11 mouse cellular contexts compared by ENCODE assay signal in genomic region chr11:75534286-75535033, GRCm38 (mm10). TPM values are rescaled to one million over a fixed set of nuclear protein-coding genes. Genes with fewer than 3 reads are reported as not detected.
A peak's percentile ranks its signal among the peaks of the same experiment; 100 is the strongest.
DNase-seq lines count a peak whose midpoint lies in the region; ATAC-seq and TF ChIP-seq lines count a peak whose summit lies in the region.
"Had no signal": no experiment of that assay in that cellular context is flagged by ENCODE, and none has a peak within 500 bp of the region (broad histone marks: within the 10 kb centered on the region; RNA-seq: fewer than 3 reads in every experiment).

No protein-coding gene starts in this region.

- no peak for TF ChIP-seq CTCF in lung, postnatal 0 days (IDR thresholded peaks at IDR 0.05)

- H3K27me3 ChIP-seq in embryonic facial prominence, embryonic 14.5 days (replicated peaks; ENCODE audit: control insufficient read depth, insufficient read depth, low read length) = no peaks in the 10 kb centered on the region
- peaks cover 12% of the 10 kb centered on the region; the same call in 1 of the 2 replicates for H3K27me3 ChIP-seq in embryonic facial prominence, embryonic 10.5 days (replicated peaks; ENCODE audit: low read depth, poor library complexity, severe bottlenecking)
- no peaks in the 10 kb centered on the region for H3K27me3 ChIP-seq in lung, postnatal 0 days (replicated peaks; ENCODE audit: insufficient read depth, low read length)
- H3K27me3 ChIP-seq in hindbrain, embryonic 15.5 days = no peaks in the 10 kb centered on the region
- H3K27me3 ChIP-seq: embryonic facial prominence, embryonic 15.5 days; midbrain, embryonic 12.5 days had no signal

- no peak for TF ChIP-seq EP300 in lung, postnatal 0 days (IDR thresholded peaks at IDR 0.05)

- H3K9ac ChIP-seq in embryonic facial prominence, embryonic 14.5 days (ENCODE audit: low read depth, low read length) = no peak overlapping the region
- no peak overlapping the region for H3K9ac ChIP-seq in lung, postnatal 0 days (replicated peaks; ENCODE audit: low read depth)
- peak overlapping the region; percentile 17; the same call in 1 of the 2 replicates for H3K9ac ChIP-seq in hindbrain, embryonic 15.5 days
- H3K9ac ChIP-seq: embryonic facial prominence, embryonic 15.5 days had no signal

- H3K4me3 ChIP-seq in embryonic facial prominence, embryonic 14.5 days (ENCODE audit: low read depth, low read length) = no peak overlapping the region
- H3K4me3 ChIP-seq in embryonic facial prominence, embryonic 10.5 days = no peak overlapping the region
- H3K4me3 ChIP-seq in lung, postnatal 0 days (ENCODE audit: low read depth, low read length) = no peak overlapping the region
- H3K4me3 ChIP-seq in hindbrain, embryonic 15.5 days = peak overlapping the region; percentile 11; the same call in 1 of the 2 replicates
- H3K4me3 ChIP-seq in macrophage (ENCODE audit: inconsistent target) = peak overlapping the region; percentile 91
- H3K4me3 ChIP-seq: embryonic facial prominence, embryonic 15.5 days had no signal

- 0 out of 2 replicates have a peak overlapping the region, but pooled peaks have one; percentile 8 for H3K4me2 ChIP-seq in embryonic facial prominence, embryonic 14.5 days (ENCODE audit: low read depth, low read length)
- H3K4me2 ChIP-seq in lung, postnatal 0 days (replicated peaks; ENCODE audit: low read depth, low read length) = 0 out of 2 replicates have a peak overlapping the region, but pooled peaks have one; percentile 3
- peak overlapping the region; percentile 98 for H3K4me2 ChIP-seq in hindbrain, embryonic 15.5 days
- H3K4me2 ChIP-seq: embryonic facial prominence, embryonic 15.5 days had no signal

- WGBS in embryonic facial prominence, embryonic 14.5 days = 48% methylated on average over 4 of the region's 4 CpGs
- 47% methylated on average over 4 of the region's 4 CpGs for WGBS in embryonic facial prominence, embryonic 10.5 days
- WGBS in lung, postnatal 0 days = 47% methylated on average over 4 of the region's 4 CpGs
- WGBS in hindbrain, embryonic 15.5 days = 46% methylated on average over 4 of the region's 4 CpGs
- WGBS in macrophage (ENCODE audit: missing documents) = 25% methylated on average over 3 of the region's 4 CpGs

- H3K9me3 ChIP-seq in embryonic facial prominence, embryonic 14.5 days (ENCODE audit: control insufficient read depth, low read length) = no peaks in the 10 kb centered on the region
- H3K9me3 ChIP-seq in embryonic facial prominence, embryonic 10.5 days = no peaks in the 10 kb centered on the region
- no peaks in the 10 kb centered on the region for H3K9me3 ChIP-seq in lung, postnatal 0 days (ENCODE audit: low read length)
- H3K9me3 ChIP-seq in hindbrain, embryonic 15.5 days = no peaks in the 10 kb centered on the region
- H3K9me3 ChIP-seq: embryonic facial prominence, embryonic 15.5 days; midbrain, embryonic 12.5 days had no signal

- no peaks in the 10 kb centered on the region for H3K36me3 ChIP-seq in embryonic facial prominence, embryonic 14.5 days (ENCODE audit: control insufficient read depth, insufficient read depth, low read length)
- no peaks in the 10 kb centered on the region for H3K36me3 ChIP-seq in embryonic facial prominence, embryonic 10.5 days (replicated peaks)
- H3K36me3 ChIP-seq in lung, postnatal 0 days (ENCODE audit: insufficient read depth, low read length) = no peaks in the 10 kb centered on the region
- H3K36me3 ChIP-seq in hindbrain, embryonic 15.5 days = no peaks in the 10 kb centered on the region
- peaks cover 14% of the 10 kb centered on the region; the same call in 1 of the 2 replicates for H3K36me3 ChIP-seq in macrophage (ENCODE audit: inconsistent target)
- H3K36me3 ChIP-seq: embryonic facial prominence, embryonic 15.5 days; midbrain, embryonic 12.5 days had no signal

- H3K79me2 ChIP-seq in macrophage (ENCODE audit: inconsistent target) = peaks cover 97% of the 10 kb centered on the region

- ATAC-seq in embryonic facial prominence, embryonic 14.5 days (ENCODE audit: low read depth) = no peak
- ATAC-seq in lung, postnatal 0 days = no peak
- no peak for ATAC-seq in hindbrain, embryonic 15.5 days (ENCODE audit: low FRiP score, low read depth)
- no peak for ATAC-seq in erythroblast, adult 5-6 weeks (replicated peaks; ENCODE audit: low FRiP score, poor library complexity, severe bottlenecking)
- ATAC-seq: activated CD4-positive, CD25-positive, alpha-beta regulatory T cell, adult 4 months had no signal

- no peak for DNase-seq in embryonic facial prominence, embryonic 14.5 days (ENCODE audit: low spot score)
- DNase-seq in embryonic facial prominence, embryonic 10.5 days (ENCODE audit: low spot score) = no peak
- DNase-seq in lung, postnatal 0 days (ENCODE audit: low spot score) = no peak
- DNase-seq in lung, postnatal 25 days (ENCODE audit: low spot score) = no peak
- no peak for DNase-seq in layer of hippocampus, postnatal 25 days (ENCODE audit: extremely low spot score in 1 of 2, low spot score in 1 of 2)

- no peak overlapping the region for H3K27ac ChIP-seq in embryonic facial prominence, embryonic 14.5 days (replicated peaks; ENCODE audit: low read depth, low read length)
- no peak overlapping the region for H3K27ac ChIP-seq in embryonic facial prominence, embryonic 10.5 days (replicated peaks)
- no peak overlapping the region; the same call in 1 of the 2 replicates for H3K27ac ChIP-seq in lung, postnatal 0 days (ENCODE audit: low read length)
- peak overlapping the region; percentile 41; the same call in 1 of the 2 replicates for H3K27ac ChIP-seq in hindbrain, embryonic 15.5 days (replicated peaks)
- H3K27ac ChIP-seq in macrophage = peak overlapping the region; percentile 99
- H3K27ac ChIP-seq: embryonic facial prominence, embryonic 15.5 days; midbrain, embryonic 12.5 days had no signal

- peaks cover 8% of the 10 kb centered on the region; the same call in 1 of the 2 replicates for H3K4me1 ChIP-seq in embryonic facial prominence, embryonic 14.5 days (ENCODE audit: control insufficient read depth, insufficient read depth, low read length)
- H3K4me1 ChIP-seq in embryonic facial prominence, embryonic 10.5 days = peaks cover 41% of the 10 kb centered on the region
- H3K4me1 ChIP-seq in lung, postnatal 0 days (ENCODE audit: insufficient read depth, low read depth, low read length) = peaks cover 20% of the 10 kb centered on the region
- H3K4me1 ChIP-seq in hindbrain, embryonic 15.5 days (replicated peaks) = peaks cover 65% of the 10 kb centered on the region

RNA-seq across cellular contexts. Expression of gene Slc43a2, which starts 3.0 kb away (rescaled TPM):
- polyA plus RNA-seq in embryonic facial prominence, embryonic 14.5 days (2014; fragmentation: Nextera tagmentation; extraction: Ambion mirVana) = 4.3 and 5.3 TPM in 2 replicates
- polyA plus RNA-seq in embryonic facial prominence, embryonic 10.5 days (2016; fragmentation: Nextera tagmentation; extraction: Ambion mirVana) = 5.1 and 5.6 TPM in 2 replicates
- polyA plus RNA-seq in lung, postnatal 0 days (2015; fragmentation: Nextera tagmentation; extraction: Ambion mirVana) = 18.2 and 24.0 TPM in 2 replicates
- 15.2 and 17.6 TPM in 2 replicates for polyA plus RNA-seq in hindbrain, embryonic 15.5 days (2015; fragmentation: Nextera tagmentation; extraction: Ambion mirVana)
- total RNA-seq in macrophage (2018; cell fraction: chromatin; rRNA removed) = 1,000 to 10,000 TPM in 1 of 26 experiments, 100 to 1,000 TPM in 23, 10 to 100 TPM in 2; 27.0 to 1,006 (median 669) TPM
- total RNA-seq in macrophage (2018; cell fraction: cytosol; rRNA removed) = 100 to 1,000 TPM; 216 to 691 (median 376) TPM
- 1,000 to 10,000 TPM in 2 of 26 experiments, 100 to 1,000 TPM in 24; 102 to 1,167 (median 672) TPM for total RNA-seq in macrophage (2018; cell fraction: nucleus; rRNA removed)
- 250 to 450 TPM (median 359 TPM) in 3 replicates for polyA plus RNA-seq in macrophage (2018)
- 6.7 and 11.9 TPM in 2 replicates for total RNA-seq in erythroblast, adult 5-6 weeks (2015; ENCODE audit: low replicate concordance)
- total RNA-seq in erythroblast, adult 5-6 weeks (2017; ENCODE audit: low replicate concordance) = 9.1 and 14.9 TPM in 2 replicates
- 10 to 100 TPM; 49.8 to 54.2 TPM for total RNA-seq in layer of hippocampus, postnatal 25 days (2021)

RNA-seq across cellular contexts. Expression of gene Scarf1, which starts 21.1 kb away (rescaled TPM):
- 6.9 and 7.2 TPM in 2 replicates for polyA plus RNA-seq in embryonic facial prominence, embryonic 14.5 days (2014; fragmentation: Nextera tagmentation; extraction: Ambion mirVana)
- 4.8 and 5.1 TPM in 2 replicates for polyA plus RNA-seq in embryonic facial prominence, embryonic 10.5 days (2016; fragmentation: Nextera tagmentation; extraction: Ambion mirVana)
- 18.5 and 21.2 TPM in 2 replicates for polyA plus RNA-seq in lung, postnatal 0 days (2015; fragmentation: Nextera tagmentation; extraction: Ambion mirVana)
- 4.0 and 4.5 TPM in 2 replicates for polyA plus RNA-seq in hindbrain, embryonic 15.5 days (2015; fragmentation: Nextera tagmentation; extraction: Ambion mirVana)
- 10 to 100 TPM; 12.1 to 48.5 (median 29.0) TPM for total RNA-seq in macrophage (2018; cell fraction: chromatin; rRNA removed)
- total RNA-seq in macrophage (2018; cell fraction: cytosol; rRNA removed) = 10 to 100 TPM in 24 of 26 experiments, 1 to 10 TPM in 2; 8.5 to 34.5 (median 14.6) TPM
- total RNA-seq in macrophage (2018; cell fraction: nucleus; rRNA removed) = 10 to 100 TPM; 17.7 to 87.3 (median 37.1) TPM
- polyA plus RNA-seq in macrophage (2018) = 8.6 to 19.0 TPM (median 16.2 TPM) in 3 replicates
- total RNA-seq in erythroblast, adult 5-6 weeks (2015; ENCODE audit: low replicate concordance) = 0.42 TPM in 1 of 2 replicates, not detected in the other
- 0.42 and 1.4 TPM in 2 replicates for total RNA-seq in erythroblast, adult 5-6 weeks (2017; ENCODE audit: low replicate concordance)
- total RNA-seq in layer of hippocampus, postnatal 25 days (2021) = 1 to 10 TPM; 1.4 to 1.6 TPM

RNA-seq across cellular contexts. Expression of gene Rilp, which starts 24.6 kb away (rescaled TPM):
- polyA plus RNA-seq in embryonic facial prominence, embryonic 14.5 days (2014; fragmentation: Nextera tagmentation; extraction: Ambion mirVana) = 0.59 and 0.70 TPM in 2 replicates
- polyA plus RNA-seq in embryonic facial prominence, embryonic 10.5 days (2016; fragmentation: Nextera tagmentation; extraction: Ambion mirVana) = 0.17 and 0.23 TPM in 2 replicates
- polyA plus RNA-seq in lung, postnatal 0 days (2015; fragmentation: Nextera tagmentation; extraction: Ambion mirVana) = 12.4 and 15.7 TPM in 2 replicates
- polyA plus RNA-seq in hindbrain, embryonic 15.5 days (2015; fragmentation: Nextera tagmentation; extraction: Ambion mirVana) = 2.7 and 3.1 TPM in 2 replicates
- 10 to 100 TPM in 15 of 26 experiments, 1 to 10 TPM in 11; 3.7 to 22.4 (median 10.8) TPM for total RNA-seq in macrophage (2018; cell fraction: chromatin; rRNA removed)
- total RNA-seq in macrophage (2018; cell fraction: cytosol; rRNA removed) = 1 to 10 TPM; 4.2 to 7.6 (median 6.1) TPM
- total RNA-seq in macrophage (2018; cell fraction: nucleus; rRNA removed) = 10 to 100 TPM in 9 of 26 experiments, 1 to 10 TPM in 17; 3.4 to 18.3 (median 7.3) TPM
- polyA plus RNA-seq in macrophage (2018) = 6.6 to 7.4 TPM (median 7.1 TPM) in 3 replicates
- not detected in 2 replicates for total RNA-seq in erythroblast, adult 5-6 weeks (2015; ENCODE audit: low replicate concordance)
- not detected in 2 replicates for total RNA-seq in erythroblast, adult 5-6 weeks (2017; ENCODE audit: low replicate concordance)
- total RNA-seq in layer of hippocampus, postnatal 25 days (2021) = 1 to 10 TPM; 1.7 to 3.1 TPM
- polyA plus RNA-seq: activated CD4-positive, CD25-positive, alpha-beta regulatory T cell, adult 4 months had no signal

RNA-seq across cellular contexts. Expression of gene Prpf8, which starts 47.8 kb away (rescaled TPM):
- polyA plus RNA-seq in embryonic facial prominence, embryonic 14.5 days (2014; fragmentation: Nextera tagmentation; extraction: Ambion mirVana) = 76.6 and 83.5 TPM in 2 replicates
- polyA plus RNA-seq in embryonic facial prominence, embryonic 10.5 days (2016; fragmentation: Nextera tagmentation; extraction: Ambion mirVana) = 74.0 and 76.5 TPM in 2 replicates
- 19.7 and 22.5 TPM in 2 replicates for polyA plus RNA-seq in lung, postnatal 0 days (2015; fragmentation: Nextera tagmentation; extraction: Ambion mirVana)
- 51.2 and 54.6 TPM in 2 replicates for polyA plus RNA-seq in hindbrain, embryonic 15.5 days (2015; fragmentation: Nextera tagmentation; extraction: Ambion mirVana)
- total RNA-seq in macrophage (2018; cell fraction: chromatin; rRNA removed) = 10 to 100 TPM; 28.3 to 79.8 (median 59.2) TPM
- total RNA-seq in macrophage (2018; cell fraction: cytosol; rRNA removed) = 10 to 100 TPM; 46.5 to 98.0 (median 75.5) TPM
- total RNA-seq in macrophage (2018; cell fraction: nucleus; rRNA removed) = 100 to 1,000 TPM in 4 of 26 experiments, 10 to 100 TPM in 22; 41.5 to 126 (median 76.1) TPM
- 72.5 to 92.1 TPM (median 86.0 TPM) in 3 replicates for polyA plus RNA-seq in macrophage (2018)
- 42.3 and 43.5 TPM in 2 replicates for total RNA-seq in erythroblast, adult 5-6 weeks (2015; ENCODE audit: low replicate concordance)
- 26.5 and 27.0 TPM in 2 replicates for total RNA-seq in erythroblast, adult 5-6 weeks (2017; ENCODE audit: low replicate concordance)
- total RNA-seq in layer of hippocampus, postnatal 25 days (2021) = 100 to 1,000 TPM; 125 to 129 TPM

RNA-seq across cellular contexts. Expression of gene Pitpna, which starts 53.4 kb away (rescaled TPM):
- 81.7 and 86.3 TPM in 2 replicates for polyA plus RNA-seq in embryonic facial prominence, embryonic 14.5 days (2014; fragmentation: Nextera tagmentation; extraction: Ambion mirVana)
- 61.5 TPM in 2 replicates for polyA plus RNA-seq in embryonic facial prominence, embryonic 10.5 days (2016; fragmentation: Nextera tagmentation; extraction: Ambion mirVana)
- 71.1 and 74.4 TPM in 2 replicates for polyA plus RNA-seq in lung, postnatal 0 days (2015; fragmentation: Nextera tagmentation; extraction: Ambion mirVana)
- polyA plus RNA-seq in hindbrain, embryonic 15.5 days (2015; fragmentation: Nextera tagmentation; extraction: Ambion mirVana) = 120 and 124 TPM in 2 replicates
- total RNA-seq in macrophage (2018; cell fraction: chromatin; rRNA removed) = 100 to 1,000 TPM in 25 of 26 experiments, 10 to 100 TPM in 1; 81.1 to 352 (median 282) TPM
- 100 to 1,000 TPM; 242 to 357 (median 310) TPM for total RNA-seq in macrophage (2018; cell fraction: cytosol; rRNA removed)
- 100 to 1,000 TPM in 25 of 26 experiments, 10 to 100 TPM in 1; 98.7 to 332 (median 234) TPM for total RNA-seq in macrophage (2018; cell fraction: nucleus; rRNA removed)
- 282 to 582 TPM (median 340 TPM) in 3 replicates for polyA plus RNA-seq in macrophage (2018)
- 44.7 and 47.5 TPM in 2 replicates for total RNA-seq in erythroblast, adult 5-6 weeks (2015; ENCODE audit: low replicate concordance)
- total RNA-seq in erythroblast, adult 5-6 weeks (2017; ENCODE audit: low replicate concordance) = 16.2 and 22.4 TPM in 2 replicates
- total RNA-seq in layer of hippocampus, postnatal 25 days (2021) = 100 to 1,000 TPM; 281 to 305 TPM

Comparison
In these comparisons a context has a peak if more than half of its experiments do, and no peak if none do; other contexts are left out.
1. H3K27ac ChIP-seq: peak in hindbrain, embryonic 15.5 days (single experiment) and macrophage (single experiment); none in embryonic facial prominence, embryonic 14.5 days (single experiment), embryonic facial prominence, embryonic 10.5 days (single experiment) and lung, postnatal 0 days (single experiment).
2. H3K4me2 ChIP-seq: peak in every context shown above with its lines; median percentile 98 in hindbrain, embryonic 15.5 days; 8 in embryonic facial prominence, embryonic 14.5 days; 3 in lung, postnatal 0 days.
3. H3K4me3 ChIP-seq: peak in hindbrain, embryonic 15.5 days (single experiment) and macrophage (single experiment); none in embryonic facial prominence, embryonic 14.5 days (single experiment), embryonic facial prominence, embryonic 10.5 days (single experiment) and lung, postnatal 0 days (single experiment).
4. RNA of gene Slc43a2, which starts 3.0 kb away (polyA plus RNA-seq): 250 to 450 TPM in macrophage; 18.2 to 24.0 TPM in lung, postnatal 0 days, 15.2 to 17.6 TPM in hindbrain, embryonic 15.5 days, 5.1 to 5.6 TPM in embryonic facial prominence, embryonic 10.5 days and 4.3 to 5.3 TPM in embryonic facial prominence, embryonic 14.5 days; every median in the first group is over 10 times any median in the second.